Mouse (Mus musculus): ENCODE measurements around the gene Pi16. TPM values are rescaled to one million over a fixed set of nuclear protein-coding genes. Genes with fewer than 3 reads are reported as not detected.
"Not testable (repeated sequence)": the region's sequence is repeated elsewhere in the genome, so short reads cannot be mapped to it uniquely, and the experiment has no call there.

Gene Pi16
- total RNA-seq (2021), result 10 to 100 TPM; 50.3 to 54.5 TPM
- long read RNA-seq, experiment 1, transcript Pi16-202 (7 exons, 3,994 nt), result major isoform, 15 of 19 reads
- long read RNA-seq, experiment 1, partial matches to known transcripts, result 3 of 19 reads
- long read RNA-seq, experiment 1, other reads (novel, unspliced or antisense), result 1 of 19 reads
- long read RNA-seq, experiment 2, transcript Pi16-202 (7 exons, 3,994 nt), result major isoform, 31 of 39 reads
- long read RNA-seq, experiment 2, partial matches to known transcripts, result 5 of 39 reads
- long read RNA-seq, experiment 2, other reads (novel, unspliced or antisense), result 3 of 39 reads

GRCm38 (mm10) chr17:29317380-29317779, at the start of gene Pi16:
Gene Pi16 (plus strand): TSS chr17:29317680.
- not testable (repeated sequence) for DNase-seq (ENCODE audit: low spot score in 2 of 2)

GRCm38 (mm10) chr17:29267931-29268681, 49.4 kb upstream of the Pi16 start:
- no peak for DNase-seq (ENCODE audit: low spot score in 2 of 2)

- DNase-seq (ENCODE audit: low spot score in 2 of 2), result peak; percentile 95 to 97
Measured at GRCm38 (mm10) chr17:29268682-29269348, 48.7 kb upstream of the Pi16 start, which contains the start of gene BC004004. Gene BC004004 (plus strand): TSS chr17:29268788.

- no peak for DNase-seq (ENCODE audit: low spot score in 2 of 2)
Measured at GRCm38 (mm10) chr17:29269349-29269706, 48.2 kb upstream of the Pi16 start.

GRCm38 (mm10) chr17:29270148-29270698, 47.3 kb upstream of the Pi16 start:
- DNase-seq (ENCODE audit: low spot score in 2 of 2), result no peak

GRCm38 (mm10) chr17:29273156-29273555, 44.3 kb upstream of the Pi16 start:
- DNase-seq (ENCODE audit: low spot score in 2 of 2), result no peak

- no peak for DNase-seq (ENCODE audit: low spot score in 2 of 2)
Measured at GRCm38 (mm10) chr17:29273889-29274288, 43.6 kb upstream of the Pi16 start.

GRCm38 (mm10) chr17:29280422-29280821, 37.1 kb upstream of the Pi16 start:
- DNase-seq (ENCODE audit: low spot score in 2 of 2), result no peak

- DNase-seq (ENCODE audit: low spot score in 2 of 2), result no peak
Measured at GRCm38 (mm10) chr17:29281541-29281940, 35.9 kb upstream of the Pi16 start.

- DNase-seq (ENCODE audit: low spot score in 2 of 2), result no peak
Measured at GRCm38 (mm10) chr17:29282216-29282952, 35.1 kb upstream of the Pi16 start.

- no peak for DNase-seq (ENCODE audit: low spot score in 2 of 2)
Measured at GRCm38 (mm10) chr17:29291793-29292192, 25.7 kb upstream of the Pi16 start.

GRCm38 (mm10) chr17:29292996-29293395, 24.5 kb upstream of the Pi16 start:
- DNase-seq (ENCODE audit: low spot score in 2 of 2), result no peak

- no peak for DNase-seq (ENCODE audit: low spot score in 2 of 2)
Measured at GRCm38 (mm10) chr17:29293807-29294605, 23.5 kb upstream of the Pi16 start.

GRCm38 (mm10) chr17:29295835-29296234, 21.6 kb upstream of the Pi16 start:
- DNase-seq (ENCODE audit: low spot score in 2 of 2), result no peak

GRCm38 (mm10) chr17:29297321-29297720, 20.2 kb upstream of the Pi16 start:
- no peak for DNase-seq (ENCODE audit: low spot score in 2 of 2)

- DNase-seq (ENCODE audit: low spot score in 2 of 2), result no peak
Measured at GRCm38 (mm10) chr17:29297813-29298212, 19.7 kb upstream of the Pi16 start.

GRCm38 (mm10) chr17:29299282-29299681, 18.2 kb upstream of the Pi16 start:
- DNase-seq (ENCODE audit: low spot score in 2 of 2), result no peak

- no peak for DNase-seq (ENCODE audit: low spot score in 2 of 2)
Measured at GRCm38 (mm10) chr17:29300926-29301325, 16.6 kb upstream of the Pi16 start.

- DNase-seq (ENCODE audit: low spot score in 2 of 2), result no peak
Measured at GRCm38 (mm10) chr17:29301421-29301820, 16.1 kb upstream of the Pi16 start.

- DNase-seq (ENCODE audit: low spot score in 2 of 2), result no peak
Measured at GRCm38 (mm10) chr17:29302149-29302548, 15.3 kb upstream of the Pi16 start.

All from gastrocnemius, postnatal 4 days (tissue).